Mouse (Mus musculus): Measurements from ENCODE around the gene Gpatch1.

- TF ChIP-seq POLR2A (IDR thresholded peaks at IDR 0.05; ENCODE audit: insufficient read depth, low read length) (no peak), CTCF (IDR thresholded peaks at IDR 0.05; ENCODE audit: low read depth, low read length) (no peak), EP300 (IDR thresholded peaks at IDR 0.05; ENCODE audit: insufficient read depth, low read depth, low read length) (no peak)
Observed at GRCm38 (mm10) chr7:35319755-35320154, 1.5 kb upstream of the Gpatch1 start.

Data from ES-Bruce4 (cell line).